Mouse (Mus musculus): Measurements from ENCODE around the gene Zfp866.
A peak's percentile ranks its signal among the peaks of the same experiment; 100 is the strongest.

The Zfp866 gene

DNA sequence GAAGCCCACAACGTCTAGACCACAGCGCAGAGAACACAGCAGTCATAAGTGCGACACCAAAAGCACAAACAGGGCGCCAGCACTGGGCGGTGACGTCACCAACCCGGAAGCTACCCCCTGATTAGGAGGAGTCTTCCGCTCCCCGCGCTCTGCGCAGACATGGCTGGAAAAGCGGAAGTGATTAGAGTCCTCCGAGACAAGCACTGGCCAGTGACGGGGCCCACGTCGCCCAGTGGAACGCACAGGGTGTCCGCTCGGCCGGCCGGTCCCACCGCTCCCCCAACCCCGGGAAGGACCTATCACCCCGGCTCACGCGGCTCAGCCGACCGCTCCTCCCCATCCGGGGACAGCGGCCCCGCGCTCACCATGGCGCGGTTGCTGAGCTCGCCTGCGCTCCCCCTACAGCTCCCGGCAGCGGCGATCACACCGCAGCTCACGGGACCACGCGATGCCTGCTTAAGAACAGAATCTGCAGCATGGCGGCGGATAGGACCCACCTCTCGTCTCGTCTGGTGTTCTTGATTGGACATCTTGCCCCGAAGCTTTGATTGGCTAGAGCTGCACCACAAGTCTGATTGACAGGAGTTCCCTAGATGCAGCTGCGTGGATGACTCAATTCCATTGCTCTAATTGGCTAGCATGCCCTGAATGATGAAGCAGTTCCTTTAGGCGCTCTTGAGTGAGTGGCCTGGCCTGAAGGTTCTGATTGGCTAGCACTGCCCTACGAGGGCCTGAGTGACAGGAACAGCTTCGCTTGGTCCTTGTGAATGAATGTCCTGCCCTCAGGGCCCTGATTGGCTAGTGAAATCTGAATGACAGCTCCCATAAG is 74.4 kb downstream of the Zfp866 start:
- peak; percentile 94 to 98 for DNase-seq

DNA sequence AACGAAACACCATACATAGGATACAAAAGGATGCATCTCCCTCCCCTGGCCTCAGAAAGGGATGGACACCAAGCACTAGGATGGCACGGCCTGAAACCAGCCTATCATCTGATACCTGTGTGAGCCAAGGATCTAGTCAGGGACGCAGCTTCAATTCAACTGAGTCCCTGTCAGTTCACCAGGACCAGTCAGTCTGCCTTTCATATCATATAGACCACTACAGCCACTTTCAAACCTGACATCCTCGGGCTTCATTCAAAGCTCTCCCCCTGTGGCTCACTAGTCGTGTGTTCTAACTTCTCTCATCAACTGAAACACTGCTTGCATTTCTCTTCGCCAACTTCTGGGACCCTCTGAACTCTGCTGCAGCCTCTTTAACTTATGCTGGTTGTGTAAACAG is 75.6 kb downstream of the Zfp866 start:
- DNase-seq, result no peak

DNA sequence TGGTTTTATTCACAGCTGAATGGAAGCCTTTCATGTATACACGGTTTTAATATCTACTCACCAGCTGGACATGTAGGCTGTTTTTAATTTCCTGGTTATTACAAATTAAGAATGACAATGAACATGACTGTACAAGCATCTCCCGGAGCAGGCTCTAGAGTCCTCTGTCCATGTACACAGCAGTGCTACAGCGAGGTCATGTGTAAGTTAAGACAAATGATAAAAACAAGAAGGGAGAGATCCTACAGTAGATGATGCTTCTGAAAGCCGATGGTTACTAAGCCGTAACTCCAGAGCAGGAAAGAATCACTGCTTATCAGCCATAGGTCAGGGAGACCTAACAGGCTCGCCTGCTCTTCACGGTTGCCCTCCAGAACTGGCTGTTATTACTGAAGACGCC is 77.5 kb downstream of the Zfp866 start:
- DNase-seq, result no peak

Data from lung, postnatal 4 days (tissue).